Mouse (Mus musculus): ENCODE results near the gene Wdr54. TPM values are rescaled to one million over a fixed set of nuclear protein-coding genes. Genes with fewer than 3 reads are reported as not detected.

Wdr54 gene
- polyA plus RNA-seq, 1 experiment: 0.89 TPM

DNA sequence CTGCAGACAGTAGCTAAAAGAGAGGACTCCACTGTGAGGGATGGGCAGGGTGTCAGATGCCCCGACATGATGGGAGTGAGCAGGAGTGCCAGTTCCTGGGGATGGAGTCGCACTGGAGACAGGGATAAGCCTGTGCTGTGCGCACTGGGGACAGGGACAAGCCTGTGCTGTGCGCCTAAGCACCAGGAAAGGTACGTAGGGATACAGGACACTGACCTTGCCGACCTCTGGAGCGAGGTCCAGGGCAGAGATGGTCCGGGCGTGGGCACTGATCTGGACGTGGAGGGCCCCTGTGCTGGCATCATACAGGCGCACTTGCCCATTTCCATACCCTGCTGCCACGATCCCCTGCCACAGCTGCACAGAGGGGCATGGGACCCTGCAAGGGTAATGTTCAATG, 3.2 kb downstream of the Wdr54 start:
- no peak overlapping the region for H3K27ac ChIP-seq (ENCODE audit: control insufficient read depth, insufficient read depth, low read length)
- no peak for TF ChIP-seq POLR2A (IDR thresholded peaks at IDR 0.05; ENCODE audit: control insufficient read depth, extremely low read depth, insufficient read depth, low read length, poor library complexity)
- TF ChIP-seq CTCF (IDR thresholded peaks at IDR 0.05; ENCODE audit: borderline replicate concordance, control insufficient read depth, extremely low read depth, insufficient read depth, low read length, poor library complexity): no peak
- DNase-seq: no peak
- no peak overlapping the region for H3K4me3 ChIP-seq (ENCODE audit: control insufficient read depth, insufficient read depth, low read length)
- H3K27me3 ChIP-seq (ENCODE audit: control insufficient read depth, insufficient read depth, low read length): no peaks in the 10 kb centered on the region; the same call in 1 of the 2 replicates
- peaks cover 7% of the 10 kb centered on the region for H3K4me1 ChIP-seq (replicated peaks; ENCODE audit: control insufficient read depth, insufficient read depth, low read length)
- 91% methylated on average over 12 of the region's 12 CpGs for WGBS
- H3K36me3 ChIP-seq (ENCODE audit: control insufficient read depth, insufficient read depth, low read length): no peaks in the 10 kb centered on the region

DNA sequence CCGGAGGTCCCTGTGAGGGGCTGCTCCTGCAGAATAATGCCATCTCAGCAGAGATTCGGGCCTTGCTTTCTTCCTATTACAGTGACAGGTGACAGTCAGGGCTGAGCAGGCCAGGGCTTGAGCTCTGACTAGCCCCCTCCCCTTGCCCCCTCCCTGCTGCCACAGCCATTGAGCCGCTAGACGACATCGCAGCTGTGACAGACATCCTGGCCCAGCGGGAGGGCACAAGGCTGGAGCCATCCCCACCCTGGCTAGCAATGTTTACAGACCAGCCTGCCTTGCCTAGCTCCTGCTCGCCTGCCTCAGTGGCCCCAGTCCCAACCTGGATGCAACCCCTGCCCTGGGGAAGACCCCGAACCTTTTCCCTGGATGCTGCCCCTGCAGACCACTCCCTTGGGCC, 4.5 kb downstream of the Wdr54 start:
- no peak for DNase-seq
- H3K27me3 ChIP-seq (ENCODE audit: control insufficient read depth, insufficient read depth, low read length): no peaks in the 10 kb centered on the region; the same call in 1 of the 2 replicates
- no peak for TF ChIP-seq CTCF (IDR thresholded peaks at IDR 0.05; ENCODE audit: borderline replicate concordance, control insufficient read depth, extremely low read depth, insufficient read depth, low read length, poor library complexity)
- TF ChIP-seq POLR2A (IDR thresholded peaks at IDR 0.05; ENCODE audit: control insufficient read depth, extremely low read depth, insufficient read depth, low read length, poor library complexity): no peak
- no peak overlapping the region for H3K4me3 ChIP-seq (ENCODE audit: control insufficient read depth, insufficient read depth, low read length)
- no peaks in the 10 kb centered on the region for H3K36me3 ChIP-seq (ENCODE audit: control insufficient read depth, insufficient read depth, low read length)
- H3K27ac ChIP-seq (ENCODE audit: control insufficient read depth, insufficient read depth, low read length): no peak overlapping the region
- peaks cover 7% of the 10 kb centered on the region for H3K4me1 ChIP-seq (replicated peaks; ENCODE audit: control insufficient read depth, insufficient read depth, low read length)
- 92% methylated on average over 8 of the region's 8 CpGs for WGBS

DNA sequence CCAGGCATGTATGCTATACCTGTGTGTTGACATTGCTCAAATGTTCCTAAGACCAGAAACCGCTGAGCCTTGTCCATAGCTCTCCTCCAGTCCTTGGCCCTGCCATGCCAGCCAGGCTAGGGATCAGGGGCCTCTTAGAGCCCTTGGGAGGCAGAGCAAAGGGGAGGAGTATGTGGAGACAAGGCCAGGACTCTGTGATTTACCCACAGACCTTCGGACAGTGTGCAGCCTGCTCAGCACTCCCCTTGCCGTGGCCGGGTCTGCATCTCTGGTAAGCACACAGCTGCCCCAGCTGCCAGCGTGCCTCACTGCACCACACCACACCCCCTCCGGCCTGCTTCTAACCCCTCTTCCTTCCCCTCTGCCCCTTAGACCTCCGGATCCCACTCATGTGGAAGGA, 8.9 kb downstream of the Wdr54 start:
- H3K4me1 ChIP-seq (replicated peaks; ENCODE audit: control insufficient read depth, insufficient read depth, low read length): peaks cover 3% of the 10 kb centered on the region
- H3K27me3 ChIP-seq (ENCODE audit: control insufficient read depth, insufficient read depth, low read length): no peaks in the 10 kb centered on the region; the same call in 1 of the 2 replicates
- 84% methylated on average over 7 of the region's 7 CpGs for WGBS
- no peaks in the 10 kb centered on the region for H3K36me3 ChIP-seq (ENCODE audit: control insufficient read depth, insufficient read depth, low read length)
- no peak for DNase-seq
- no peak overlapping the region for H3K4me3 ChIP-seq (ENCODE audit: control insufficient read depth, insufficient read depth, low read length)
- no peak overlapping the region for H3K27ac ChIP-seq (ENCODE audit: control insufficient read depth, insufficient read depth, low read length)
- TF ChIP-seq CTCF (IDR thresholded peaks at IDR 0.05; ENCODE audit: borderline replicate concordance, control insufficient read depth, extremely low read depth, insufficient read depth, low read length, poor library complexity): no peak
- no peak for TF ChIP-seq POLR2A (IDR thresholded peaks at IDR 0.05; ENCODE audit: control insufficient read depth, extremely low read depth, insufficient read depth, low read length, poor library complexity)

GRCm38 (mm10) chr6:83145805-83146204, 10.4 kb downstream of the Wdr54 start:
- WGBS: 70% methylated on average over 9 of the region's 9 CpGs
- no peaks in the 10 kb centered on the region for H3K36me3 ChIP-seq (ENCODE audit: control insufficient read depth, insufficient read depth, low read length)
- H3K27ac ChIP-seq (ENCODE audit: control insufficient read depth, insufficient read depth, low read length): no peak overlapping the region
- DNase-seq: no peak
- peaks cover 3% of the 10 kb centered on the region for H3K4me1 ChIP-seq (replicated peaks; ENCODE audit: control insufficient read depth, insufficient read depth, low read length)
- no peaks in the 10 kb centered on the region; the same call in 1 of the 2 replicates for H3K27me3 ChIP-seq (ENCODE audit: control insufficient read depth, insufficient read depth, low read length)
- H3K4me3 ChIP-seq (ENCODE audit: control insufficient read depth, insufficient read depth, low read length): no peak overlapping the region
- TF ChIP-seq POLR2A (IDR thresholded peaks at IDR 0.05; ENCODE audit: control insufficient read depth, extremely low read depth, insufficient read depth, low read length, poor library complexity) (no peak), CTCF (IDR thresholded peaks at IDR 0.05; ENCODE audit: borderline replicate concordance, control insufficient read depth, extremely low read depth, insufficient read depth, low read length, poor library complexity) (no peak)

DNA sequence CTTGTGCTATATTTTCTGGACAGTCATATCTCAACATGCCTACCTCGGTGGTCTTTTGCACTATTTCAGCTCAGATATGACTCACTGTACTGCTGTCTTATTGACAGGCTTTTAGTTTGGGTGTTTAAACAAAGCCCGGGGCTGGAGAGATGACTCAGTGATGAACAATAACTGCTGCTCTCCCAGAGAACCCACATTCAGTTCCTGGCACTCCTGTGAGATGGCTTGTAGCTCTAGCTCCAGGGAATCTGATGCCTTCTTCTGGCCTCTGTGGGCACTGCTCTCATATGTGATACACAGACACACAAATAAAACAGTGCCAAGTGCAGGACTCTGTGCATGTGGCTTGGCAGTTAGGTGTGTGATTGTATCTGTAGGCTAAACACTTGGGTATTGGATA, 11.0 kb downstream of the Wdr54 start:
- no peak for DNase-seq
- H3K4me3 ChIP-seq (ENCODE audit: control insufficient read depth, insufficient read depth, low read length): no peak overlapping the region
- H3K27me3 ChIP-seq (ENCODE audit: control insufficient read depth, insufficient read depth, low read length): no peaks in the 10 kb centered on the region; the same call in 1 of the 2 replicates
- H3K27ac ChIP-seq (ENCODE audit: control insufficient read depth, insufficient read depth, low read length): no peak overlapping the region
- no peaks in the 10 kb centered on the region for H3K36me3 ChIP-seq (ENCODE audit: control insufficient read depth, insufficient read depth, low read length)
- 75% methylated on average over 2 of the region's 2 CpGs for WGBS
- TF ChIP-seq CTCF (IDR thresholded peaks at IDR 0.05; ENCODE audit: borderline replicate concordance, control insufficient read depth, extremely low read depth, insufficient read depth, low read length, poor library complexity): no peak
- no peak for TF ChIP-seq POLR2A (IDR thresholded peaks at IDR 0.05; ENCODE audit: control insufficient read depth, extremely low read depth, insufficient read depth, low read length, poor library complexity)
- H3K4me1 ChIP-seq (replicated peaks; ENCODE audit: control insufficient read depth, insufficient read depth, low read length): peaks cover 3% of the 10 kb centered on the region

DNA sequence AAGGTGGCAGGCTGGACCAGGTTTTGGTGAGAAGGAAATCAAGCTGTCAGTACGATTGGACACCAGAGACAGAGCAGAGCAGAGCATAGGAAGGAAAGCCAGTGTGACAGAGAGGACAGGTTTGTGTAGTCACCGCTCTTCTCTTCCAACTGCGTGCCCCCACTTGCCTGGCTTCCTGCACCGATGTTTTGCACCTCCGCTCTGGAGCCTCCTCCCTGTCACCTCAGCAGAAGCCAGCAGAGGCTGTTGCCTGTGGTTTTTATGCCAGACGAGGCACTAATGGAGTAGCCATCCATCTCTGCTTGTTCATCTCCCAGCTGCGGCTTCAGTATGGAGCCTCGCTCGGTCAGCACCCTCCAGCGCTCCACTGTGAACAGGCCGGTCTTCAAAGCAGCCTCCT, 13.3 kb downstream of the Wdr54 start:
- 79% methylated on average over 11 of the region's 11 CpGs for WGBS
- no peak overlapping the region for H3K4me3 ChIP-seq (ENCODE audit: control insufficient read depth, insufficient read depth, low read length)
- DNase-seq: no peak
- H3K4me1 ChIP-seq (replicated peaks; ENCODE audit: control insufficient read depth, insufficient read depth, low read length): peaks cover 9% of the 10 kb centered on the region
- TF ChIP-seq POLR2A (IDR thresholded peaks at IDR 0.05; ENCODE audit: control insufficient read depth, extremely low read depth, insufficient read depth, low read length, poor library complexity) (no peak), CTCF (IDR thresholded peaks at IDR 0.05; ENCODE audit: borderline replicate concordance, control insufficient read depth, extremely low read depth, insufficient read depth, low read length, poor library complexity) (no peak)
- H3K36me3 ChIP-seq (ENCODE audit: control insufficient read depth, insufficient read depth, low read length): no peaks in the 10 kb centered on the region
- no peaks in the 10 kb centered on the region; the same call in 1 of the 2 replicates for H3K27me3 ChIP-seq (ENCODE audit: control insufficient read depth, insufficient read depth, low read length)
- H3K27ac ChIP-seq (ENCODE audit: control insufficient read depth, insufficient read depth, low read length): no peak overlapping the region

DNA sequence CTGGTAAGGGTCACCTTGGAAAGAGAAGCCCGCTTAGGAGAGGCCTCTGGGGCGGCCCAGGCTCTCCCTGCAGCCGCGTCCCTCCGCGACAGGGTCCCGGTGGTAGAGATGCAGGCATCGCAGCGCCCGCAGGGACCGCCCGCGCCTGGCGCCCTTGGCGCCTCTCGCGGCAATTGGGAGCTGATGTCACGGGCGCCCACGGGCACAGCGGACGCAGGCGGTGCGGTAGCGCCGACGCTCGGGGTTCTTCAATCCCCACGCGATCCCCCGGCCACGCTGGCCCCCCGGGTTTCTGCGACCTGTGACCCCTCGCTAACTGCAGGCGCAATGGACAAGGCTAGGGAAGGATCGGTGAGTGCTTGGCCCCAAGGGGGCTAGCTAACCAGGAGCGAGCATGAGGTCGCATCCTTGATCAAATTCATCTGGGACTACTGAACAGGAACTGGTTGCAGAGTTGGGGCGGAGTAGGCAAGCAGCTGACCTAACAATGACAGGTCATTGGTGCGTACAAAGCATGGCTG, 13.9 kb downstream of the Wdr54 start:
- DNase-seq: no peak
- Histone ChIP-seq H3K27me3 (ENCODE audit: control insufficient read depth, insufficient read depth, low read length) (no peaks in the 10 kb centered on the region; the same call in 1 of the 2 replicates), H3K4me3 (ENCODE audit: control insufficient read depth, insufficient read depth, low read length) (no peak overlapping the region), H3K4me1 (replicated peaks; ENCODE audit: control insufficient read depth, insufficient read depth, low read length) (peaks cover 15% of the 10 kb centered on the region), H3K27ac (ENCODE audit: control insufficient read depth, insufficient read depth, low read length) (no peak overlapping the region), H3K36me3 (ENCODE audit: control insufficient read depth, insufficient read depth, low read length) (no peaks in the 10 kb centered on the region)
- 36% methylated on average over 41 of the region's 41 CpGs for WGBS
- TF ChIP-seq POLR2A (IDR thresholded peaks at IDR 0.05; ENCODE audit: control insufficient read depth, extremely low read depth, insufficient read depth, low read length, poor library complexity): no peak
- TF ChIP-seq CTCF (IDR thresholded peaks at IDR 0.05; ENCODE audit: borderline replicate concordance, control insufficient read depth, extremely low read depth, insufficient read depth, low read length, poor library complexity): no peak

Data from thymus, adult 2 months (tissue).